Mouse (Mus musculus) liver, postnatal 0 days (tissue): ENCODE measurements around the gene Msi2.

ENCODE experiments used
- CTCF ChIP-seq: sonication (generic); IDR thresholded peaks from 2 replicates; pipeline ENCODE4 v1.5.1; 2016; ENCODE audit warnings: antibody characterized with exemption, low read depth
- EP300 ChIP-seq: IDR thresholded peaks from 2 replicates; pipeline ENCODE4 v1.6.1; 2016; ENCODE audit warnings: antibody characterized with exemption, low read depth, mild to moderate bottlenecking

DNA sequence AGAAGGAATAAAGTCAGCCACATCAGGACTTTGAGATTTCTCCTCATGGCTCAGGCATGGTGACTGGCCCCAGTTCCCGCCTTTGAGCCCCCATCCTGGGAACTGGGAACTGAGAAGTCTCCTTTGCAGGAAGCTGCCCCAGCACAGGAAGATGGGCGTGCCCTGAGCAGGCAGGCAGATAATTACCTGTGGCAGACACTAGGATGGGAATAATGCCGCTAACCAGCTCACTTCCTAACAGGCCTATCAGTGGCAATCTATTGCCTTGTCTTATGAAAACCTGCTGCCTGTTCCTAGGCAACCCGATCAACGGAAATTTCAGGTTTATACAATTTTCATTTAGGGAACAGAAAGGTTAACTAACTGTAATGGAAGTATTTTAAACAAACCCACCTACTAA lies 319.3 kb downstream of the Msi2 start:
- no peak for TF ChIP-seq CTCF
- TF ChIP-seq EP300 = no peak
